Mouse (Mus musculus) ovary, postnatal 14 days (tissue): ENCODE data around the gene Olfr873.
"Not testable (repeated sequence)": the region's sequence is repeated elsewhere in the genome, so short reads cannot be mapped to it uniquely, and the experiment has no call there.

ENCODE experiments used
- DNase-seq: peaks from one replicate; pipeline ENCODE4 v3.0.0; 2022; ENCODE audit warnings: low spot score

Olfr873 gene

DNA sequence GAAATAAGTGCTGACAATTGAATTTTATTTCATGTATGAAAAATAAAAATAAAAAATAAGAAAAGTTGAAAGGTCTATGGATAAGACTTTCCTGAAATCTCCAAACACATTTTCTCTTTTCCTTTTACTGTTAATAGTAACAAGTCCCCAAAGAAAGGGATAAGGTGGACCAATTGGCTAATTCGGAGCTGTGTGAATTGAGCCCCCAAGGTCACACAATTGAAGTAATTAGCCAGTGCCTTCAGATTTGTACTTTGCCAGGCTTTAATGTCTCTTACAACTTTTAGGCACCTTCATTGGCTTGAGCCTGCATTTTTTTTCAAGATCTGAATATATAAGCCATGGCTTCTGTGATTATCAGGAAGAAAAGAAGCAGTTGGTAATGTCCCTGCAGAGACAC lies at the start of gene Olfr873:
Gene Olfr873 (plus strand): TSS at position 301 of the 400 bp plus-strand sequence.
- no peak for DNase-seq

DNA sequence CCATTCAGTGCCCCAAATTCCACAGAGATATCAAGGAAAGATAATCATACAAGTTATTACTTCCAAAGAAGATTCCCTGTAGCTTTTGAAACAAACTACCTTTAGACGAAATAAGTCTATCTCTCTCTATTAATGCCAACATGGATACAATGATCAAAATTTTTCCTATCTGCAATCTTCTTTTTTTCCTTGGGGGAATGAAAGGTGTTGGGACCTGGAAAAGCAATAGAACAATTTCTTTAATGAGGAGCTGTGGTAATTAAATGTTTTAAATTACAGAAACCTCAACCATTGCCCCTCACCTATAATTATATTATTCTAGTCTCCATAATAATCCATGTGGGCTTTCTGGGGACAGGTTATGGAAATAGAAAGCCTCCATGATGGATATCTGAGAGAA lies 16.3 kb upstream of the Olfr873 start, which contains the start of gene Olfr39:
Gene Olfr39 (plus strand): TSS at position 301 of the 400 bp plus-strand sequence.
- no peak for DNase-seq

DNA sequence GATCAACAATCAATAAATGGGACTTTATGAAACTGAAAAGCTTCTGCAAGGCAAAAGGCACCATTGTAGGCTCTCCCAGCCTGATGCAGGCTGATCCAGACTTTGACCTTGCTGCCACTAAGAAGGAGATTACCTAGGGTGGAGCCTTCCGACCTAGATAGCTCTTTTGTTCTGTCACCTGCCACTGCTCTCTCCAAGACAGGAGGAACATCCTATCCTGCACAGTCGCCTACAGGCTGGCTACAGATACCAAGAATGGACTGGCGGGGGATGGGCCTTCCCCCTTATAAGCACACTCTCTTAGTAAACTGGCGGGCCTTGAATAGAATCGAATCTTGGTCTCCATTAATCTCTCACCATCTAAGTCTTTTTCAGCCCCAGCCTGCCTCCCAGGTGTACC lies 2.8 kb upstream of the Olfr873 start:
- DNase-seq = not testable (repeated sequence)

GRCm38 (mm10) chr9:20335994-20336393 lies 37.7 kb downstream of the Olfr873 start, which contains the start of gene Olfr18:
Olfr18 (minus strand) TSS chr9:20336094.
- DNase-seq = no peak

- DNase-seq = no peak
These were observed 50.2 kb downstream of the Olfr873 start for GRCm38 (mm10) chr9:20348501-20348900.
